Mouse (Mus musculus): ENCODE results near the gene Ppp5c. TPM values are rescaled to one million over a fixed set of nuclear protein-coding genes. Genes with fewer than 3 reads are reported as not detected.

Gene Ppp5c
- polyA plus RNA-seq, 1 experiment, result 212 TPM

GRCm38 (mm10) chr7:17004716-17005115, 23.0 kb downstream of the Ppp5c start:
- Histone ChIP-seq H3K36me3 (ENCODE audit: control insufficient read depth, insufficient read depth, low read length) (peaks cover 46% of the 10 kb centered on the region), H3K27ac (ENCODE audit: insufficient read depth, low read length) (no peak overlapping the region), H3K4me1 (ENCODE audit: control insufficient read depth, insufficient read depth, insufficient read length) (peaks cover 3% of the 10 kb centered on the region; the same call in 1 of the 2 replicates), H3K4me3 (ENCODE audit: extremely low read depth, insufficient read depth, insufficient read length) (no peak overlapping the region), H3K27me3 (ENCODE audit: control insufficient read depth, insufficient read depth, low read length) (no peaks in the 10 kb centered on the region)
- WGBS, result 78% methylated on average over 7 of the region's 7 CpGs
- TF ChIP-seq POLR2A (IDR thresholded peaks at IDR 0.05; ENCODE audit: low read depth, low read length), result no peak
- no peak for TF ChIP-seq CTCF (IDR thresholded peaks at IDR 0.05; ENCODE audit: extremely low read depth, insufficient read depth, insufficient read length, insufficient replicate concordance)
- DNase-seq (ENCODE audit: low read depth in 1 of 2, low spot score in 2 of 2), result no peak

- WGBS, result 61% methylated on average over 7 of the region's 7 CpGs
- H3K36me3 ChIP-seq (ENCODE audit: control insufficient read depth, insufficient read depth, low read length), result peaks cover 35% of the 10 kb centered on the region
Observed at GRCm38 (mm10) chr7:17003230-17003960, 24.3 kb downstream of the Ppp5c start.

GRCm38 (mm10) chr7:17002375-17003195, 25.1 kb downstream of the Ppp5c start:
- DNase-seq (ENCODE audit: low read depth in 1 of 2, low spot score in 2 of 2), result peak; percentile 62 to 70
- Histone ChIP-seq H3K4me3 (ENCODE audit: extremely low read depth, insufficient read depth, insufficient read length) (no peak overlapping the region), H3K36me3 (ENCODE audit: control insufficient read depth, insufficient read depth, low read length) (peaks cover 29% of the 10 kb centered on the region), H3K27me3 (ENCODE audit: control insufficient read depth, insufficient read depth, low read length) (no peaks in the 10 kb centered on the region), H3K27ac (ENCODE audit: insufficient read depth, low read length) (no peak overlapping the region), H3K4me1 (ENCODE audit: control insufficient read depth, insufficient read depth, insufficient read length) (no peaks in the 10 kb centered on the region)
- TF ChIP-seq POLR2A (IDR thresholded peaks at IDR 0.05; ENCODE audit: low read depth, low read length), result no peak
- TF ChIP-seq CTCF (IDR thresholded peaks at IDR 0.05; ENCODE audit: extremely low read depth, insufficient read depth, insufficient read length, insufficient replicate concordance), result peak; percentile 90; the same call in 1 of the 2 replicates
- 21% methylated on average over 7 of the region's 7 CpGs for WGBS

More at GRCm38 (mm10) chr7:17003230-17003960, 24.3 kb downstream of the Ppp5c start:
- Histone ChIP-seq H3K4me1 (ENCODE audit: control insufficient read depth, insufficient read depth, insufficient read length) (no peaks in the 10 kb centered on the region), H3K27ac (ENCODE audit: insufficient read depth, low read length) (no peak overlapping the region), H3K27me3 (ENCODE audit: control insufficient read depth, insufficient read depth, low read length) (no peaks in the 10 kb centered on the region), H3K4me3 (ENCODE audit: extremely low read depth, insufficient read depth, insufficient read length) (no peak overlapping the region)
- DNase-seq (ENCODE audit: low read depth in 1 of 2, low spot score in 2 of 2), result no peak
- TF ChIP-seq POLR2A (IDR thresholded peaks at IDR 0.05; ENCODE audit: low read depth, low read length) (no peak), CTCF (IDR thresholded peaks at IDR 0.05; ENCODE audit: extremely low read depth, insufficient read depth, insufficient read length, insufficient replicate concordance) (no peak)

- no peak overlapping the region for H3K27ac ChIP-seq (ENCODE audit: insufficient read depth, low read length)
- peak; percentile 39 to 78 for DNase-seq (ENCODE audit: low read depth in 1 of 2, low spot score in 2 of 2)
- no peaks in the 10 kb centered on the region for H3K27me3 ChIP-seq (ENCODE audit: control insufficient read depth, insufficient read depth, low read length)
- TF ChIP-seq POLR2A (IDR thresholded peaks at IDR 0.05; ENCODE audit: low read depth, low read length), result no peak
- TF ChIP-seq CTCF (IDR thresholded peaks at IDR 0.05; ENCODE audit: extremely low read depth, insufficient read depth, insufficient read length, insufficient replicate concordance), result peak; percentile 98
- WGBS, result 33% methylated on average over 4 of the region's 4 CpGs
- H3K4me3 ChIP-seq (ENCODE audit: extremely low read depth, insufficient read depth, insufficient read length), result no peak overlapping the region
- peaks cover 7% of the 10 kb centered on the region for H3K36me3 ChIP-seq (ENCODE audit: control insufficient read depth, insufficient read depth, low read length)
- H3K4me1 ChIP-seq (ENCODE audit: control insufficient read depth, insufficient read depth, insufficient read length), result no peaks in the 10 kb centered on the region
Observed at GRCm38 (mm10) chr7:16999650-17000049, 28.1 kb downstream of the Ppp5c start.

- H3K27me3 ChIP-seq (ENCODE audit: control insufficient read depth, insufficient read depth, low read length), result no peaks in the 10 kb centered on the region
- peaks cover 4% of the 10 kb centered on the region; the same call in 1 of the 2 replicates for H3K36me3 ChIP-seq (ENCODE audit: control insufficient read depth, insufficient read depth, low read length)
- no peak for DNase-seq (ENCODE audit: low read depth in 1 of 2, low spot score in 2 of 2)
- H3K4me3 ChIP-seq (ENCODE audit: extremely low read depth, insufficient read depth, insufficient read length), result no peak overlapping the region
- WGBS, result 78% methylated on average over 4 of the region's 4 CpGs
- H3K4me1 ChIP-seq (ENCODE audit: control insufficient read depth, insufficient read depth, insufficient read length), result no peaks in the 10 kb centered on the region
- H3K27ac ChIP-seq (ENCODE audit: insufficient read depth, low read length), result no peak overlapping the region
- TF ChIP-seq CTCF (IDR thresholded peaks at IDR 0.05; ENCODE audit: extremely low read depth, insufficient read depth, insufficient read length, insufficient replicate concordance) (no peak), POLR2A (IDR thresholded peaks at IDR 0.05; ENCODE audit: low read depth, low read length) (no peak)
Observed at GRCm38 (mm10) chr7:16999233-16999632, 28.5 kb downstream of the Ppp5c start.

- H3K27ac ChIP-seq (ENCODE audit: insufficient read depth, low read length), result no peak overlapping the region
- 0 out of 2 replicates have a peak, but pooled peaks cover 3% of the 10 kb centered on the region for H3K27me3 ChIP-seq (ENCODE audit: control insufficient read depth, insufficient read depth, low read length)
- H3K4me3 ChIP-seq (ENCODE audit: extremely low read depth, insufficient read depth, insufficient read length), result no peak overlapping the region
- peaks cover 1% of the 10 kb centered on the region; the same call in 1 of the 2 replicates for H3K4me1 ChIP-seq (ENCODE audit: control insufficient read depth, insufficient read depth, insufficient read length)
- WGBS, result 85% methylated on average over 4 of the region's 4 CpGs
- H3K36me3 ChIP-seq (ENCODE audit: control insufficient read depth, insufficient read depth, low read length), result no peaks in the 10 kb centered on the region
- TF ChIP-seq POLR2A (IDR thresholded peaks at IDR 0.05; ENCODE audit: low read depth, low read length), result no peak
- no peak for TF ChIP-seq CTCF (IDR thresholded peaks at IDR 0.05; ENCODE audit: extremely low read depth, insufficient read depth, insufficient read length, insufficient replicate concordance)
- no peak for DNase-seq (ENCODE audit: low read depth in 1 of 2, low spot score in 2 of 2)
Observed at GRCm38 (mm10) chr7:16995345-16995744, 32.4 kb downstream of the Ppp5c start.
